Mouse (Mus musculus): ENCODE measurements around the gene Hectd2. TPM values are rescaled to one million over a fixed set of nuclear protein-coding genes. Genes with fewer than 3 reads are reported as not detected.
A peak's percentile ranks its signal among the peaks of the same experiment; 100 is the strongest.

Gene Hectd2
- total and polyA plus RNA-seq, 3 experiments = 0.12 to 2.0 TPM; not detected in 1

DNA sequence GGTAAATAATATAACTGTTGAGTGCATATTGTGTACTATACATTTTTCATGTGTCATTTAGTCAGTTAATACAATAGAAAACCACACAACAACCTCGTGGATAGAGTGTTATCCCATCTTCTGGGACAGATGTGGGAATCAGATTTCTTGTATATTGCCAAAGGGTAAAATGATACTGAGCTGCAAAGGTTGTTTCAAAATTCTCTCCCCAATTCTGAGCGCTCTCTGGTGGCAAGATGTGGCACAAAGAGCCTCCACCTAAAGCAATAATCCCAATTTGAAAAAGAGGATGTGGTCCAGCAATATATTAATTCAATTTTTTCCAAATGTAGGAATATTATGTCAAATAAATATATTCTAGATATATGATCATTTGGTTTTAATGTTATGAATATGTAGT is 5.7 kb downstream of the Hectd2 start (continued):
- no peak for TF ChIP-seq KAT2A (conservative IDR thresholded peaks at IDR 0.05; ENCODE audit: low read depth, low read length)

DNA sequence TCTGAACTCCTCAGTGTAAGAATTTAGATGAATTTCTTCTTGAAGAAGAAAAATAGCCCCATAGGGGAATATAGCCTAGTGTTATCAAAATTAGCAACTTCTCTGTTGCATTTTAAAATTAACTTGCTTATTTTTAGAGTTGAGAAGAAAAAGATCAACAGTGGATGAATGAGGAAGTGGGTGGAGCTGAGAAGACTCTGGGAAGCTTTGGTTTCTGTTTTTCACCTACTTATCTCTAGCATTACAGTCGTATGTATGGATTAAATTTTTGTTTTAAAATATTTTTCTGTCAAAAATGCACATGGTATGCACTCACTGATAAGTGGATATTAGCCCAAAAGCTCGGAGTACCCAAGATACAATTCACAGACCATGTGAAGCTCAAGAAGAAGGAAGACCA is 6.7 kb downstream of the Hectd2 start:
- Histone ChIP-seq H3K27me3 (ENCODE audit: control insufficient read depth in 1 of 2, insufficient read depth in 2 of 2, low read length in 2 of 2) (peaks cover 0 to 11% of the 10 kb centered on the region in 2 experiments; a peak in 2 of 4 replicates), H3K79me2 (ENCODE audit: control insufficient read depth, insufficient read depth, low read length, poor library complexity) (no peaks in the 10 kb centered on the region), H3K9ac (ENCODE audit: control insufficient read depth, low read depth, low read length, poor library complexity, severe bottlenecking) (no peak overlapping the region), H3K36me3 (ENCODE audit: control insufficient read depth in 1 of 2, insufficient read depth in 2 of 2, low read length in 2 of 2) (peaks cover 0 to 2% of the 10 kb centered on the region in 2 experiments; a peak in 1 of 4 replicates), H3K27ac (ENCODE audit: control insufficient read depth, low read depth, low read length) (no peak overlapping the region), H3K9me3 (replicated peaks; ENCODE audit: insufficient read depth, low read length) (no peaks in the 10 kb centered on the region), H3K4me3 (ENCODE audit: control insufficient read depth in 1 of 2, insufficient read depth in 1 of 2, low read depth in 2 of 2, low read length in 2 of 2) (peak overlapping the region; percentile 20 to 41), H3K4me1 (ENCODE audit: control insufficient read depth in 1 of 2, insufficient read depth in 2 of 2, low read length in 2 of 2) (0 out of 4 replicates have a peak, but pooled peaks cover 0 to 2% of the 10 kb centered on the region in 2 experiments)
- peak; percentile 58 for DNase-seq (ENCODE audit: low read depth, low spot score)
- 0 out of 4 replicates have a peak, but pooled peaks of 1 of the 2 experiments have one; percentile 36 for TF ChIP-seq EP300 (IDR thresholded peaks at IDR 0.05; ENCODE audit: low read depth in 1 of 2, low read length in 2 of 2)
- 0 out of 2 replicates have a peak, but pooled peaks have one; percentile 26 for TF ChIP-seq ETS1 (IDR thresholded peaks at IDR 0.05; ENCODE audit: low read depth, low read length)
- TF ChIP-seq GATA1 (IDR thresholded peaks at IDR 0.05; ENCODE audit: low read depth, low read length) = peak; percentile 36; the same call in 1 of the 2 replicates
- TF ChIP-seq MXI1 (IDR thresholded peaks at IDR 0.05; ENCODE audit: low read depth, low read length) = no peak
- no peak for TF ChIP-seq ZC3H11A (IDR thresholded peaks at IDR 0.05; ENCODE audit: low read depth, low read length)
- 0 out of 2 replicates have a peak, but pooled peaks have one; percentile 20 for TF ChIP-seq RCOR1 (IDR thresholded peaks at IDR 0.05; ENCODE audit: low read depth, low read length)

DNA sequence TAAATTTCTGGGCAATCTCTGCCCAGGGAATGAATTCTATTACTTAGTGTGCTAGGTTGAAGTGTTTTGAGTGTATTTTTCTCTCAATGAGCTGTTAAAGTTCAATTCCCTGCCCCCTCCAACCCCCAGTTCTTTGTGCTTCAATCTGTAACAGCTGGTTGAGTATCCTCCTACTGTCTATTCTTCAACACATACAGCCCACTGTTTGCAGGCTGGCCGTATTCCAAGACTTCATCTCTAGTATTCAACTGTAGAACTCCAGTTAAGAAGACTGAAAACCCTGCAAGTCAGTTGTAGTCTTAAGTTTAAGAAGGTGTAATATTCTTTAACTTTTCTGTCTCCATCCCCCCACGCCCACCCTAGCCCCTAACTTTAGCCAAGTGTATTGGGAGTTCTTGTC is 10.0 kb downstream of the Hectd2 start:
- Histone ChIP-seq H3K9me3 (replicated peaks; ENCODE audit: insufficient read depth, low read length) (no peaks in the 10 kb centered on the region), H3K27me3 (ENCODE audit: control insufficient read depth in 1 of 2, insufficient read depth in 2 of 2, low read length in 2 of 2) (peaks cover 0 to 7% of the 10 kb centered on the region in 2 experiments; a peak in 2 of 4 replicates), H3K4me1 (ENCODE audit: control insufficient read depth in 1 of 2, insufficient read depth in 2 of 2, low read length in 2 of 2) (0 out of 4 replicates have a peak, but pooled peaks cover 0 to 2% of the 10 kb centered on the region in 2 experiments), H3K79me2 (ENCODE audit: control insufficient read depth, insufficient read depth, low read length, poor library complexity) (no peaks in the 10 kb centered on the region), H3K4me3 (ENCODE audit: control insufficient read depth in 1 of 2, insufficient read depth in 1 of 2, low read depth in 2 of 2, low read length in 2 of 2) (no peak overlapping the region), H3K27ac (ENCODE audit: control insufficient read depth, low read depth, low read length) (no peak overlapping the region), H3K9ac (ENCODE audit: control insufficient read depth, low read depth, low read length, poor library complexity, severe bottlenecking) (no peak overlapping the region), H3K36me3 (ENCODE audit: control insufficient read depth in 1 of 2, insufficient read depth in 2 of 2, low read length in 2 of 2) (peaks cover 0 to 2% of the 10 kb centered on the region in 2 experiments; a peak in 1 of 4 replicates)
- no peak for DNase-seq (ENCODE audit: low read depth, low spot score)
- TF ChIP-seq ELF1 (IDR thresholded peaks at IDR 0.05; ENCODE audit: low read depth, low read length) = no peak
- TF ChIP-seq POLR2A (IDR thresholded peaks at IDR 0.05; ENCODE audit: control insufficient read depth in 1 of 2, insufficient read depth in 1 of 2, low read depth in 1 of 2, low read length in 2 of 2, poor library complexity in 1 of 2) = no peak
- TF ChIP-seq MYB (IDR thresholded peaks at IDR 0.05; ENCODE audit: low read depth, low read length) = no peak
- no peak for TF ChIP-seq TCF12 (IDR thresholded peaks at IDR 0.05; ENCODE audit: low read depth, low read length)
- no peak for TF ChIP-seq ZC3H11A (IDR thresholded peaks at IDR 0.05; ENCODE audit: low read depth, low read length)
- no peak for TF ChIP-seq POLR2AphosphoS5 (IDR thresholded peaks at IDR 0.05; ENCODE audit: borderline replicate concordance, low read depth, low read length)
- TF ChIP-seq NRF1 (IDR thresholded peaks at IDR 0.05; ENCODE audit: insufficient read depth, low read depth, low read length, poor library complexity, severe bottlenecking) = no peak
- no peak for TF ChIP-seq MYC (IDR thresholded peaks at IDR 0.05; ENCODE audit: low read depth, low read length)
- no peak for TF ChIP-seq TBP (IDR thresholded peaks at IDR 0.05; ENCODE audit: low read depth, low read length)
- TF ChIP-seq POLR2AphosphoS2 (IDR thresholded peaks at IDR 0.05; ENCODE audit: low read length) = no peak
- no peak for TF ChIP-seq MEF2A (IDR thresholded peaks at IDR 0.05; ENCODE audit: extremely low read depth, insufficient replicate concordance, low read depth, low read length, poor library complexity, severe bottlenecking)
- no peak for TF ChIP-seq RCOR1 (IDR thresholded peaks at IDR 0.05; ENCODE audit: low read depth, low read length)
- no peak for TF ChIP-seq HCFC1 (IDR thresholded peaks at IDR 0.05; ENCODE audit: low read depth, low read length)
- TF ChIP-seq NELFE (IDR thresholded peaks at IDR 0.05; ENCODE audit: low read depth, low read length) = no peak
- no peak for TF ChIP-seq ETS1 (IDR thresholded peaks at IDR 0.05; ENCODE audit: low read depth, low read length)
- TF ChIP-seq USF1 (IDR thresholded peaks at IDR 0.05; ENCODE audit: low read depth, low read length) = no peak
